Mouse (Mus musculus): ENCODE data around the gene Ppard. TPM values are rescaled to one million over a fixed set of nuclear protein-coding genes. Genes with fewer than 3 reads are reported as not detected.

Gene Ppard
- polyA plus RNA-seq, 1 experiment from 2014 or later: 2.2 TPM

DNA sequence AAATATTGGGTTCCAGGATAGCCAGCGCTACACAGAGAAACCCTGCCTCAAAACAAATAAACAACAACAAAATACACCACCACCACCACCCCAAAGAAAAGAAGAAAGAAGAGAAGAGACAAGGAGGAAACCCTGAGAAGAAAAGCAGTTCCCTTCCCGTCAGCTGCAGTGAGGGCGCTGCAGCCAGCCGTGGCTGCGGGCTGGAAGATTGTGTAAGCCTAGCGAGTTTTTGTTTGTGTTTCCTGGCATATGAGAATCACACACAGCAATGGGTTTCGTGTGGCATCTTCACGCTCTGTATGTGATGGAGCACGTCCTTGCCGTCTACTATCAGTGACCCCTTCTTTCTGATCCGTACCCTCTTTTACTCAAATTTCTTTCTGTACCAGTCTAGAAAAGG lies 14.1 kb downstream of the Ppard start:
- H3K27ac ChIP-seq: no peak overlapping the region
- H3K9ac ChIP-seq: no peak overlapping the region

GRCm38 (mm10) chr17:28247613-28248012 lies 15.1 kb downstream of the Ppard start:
- Histone ChIP-seq H3K4me2 (replicated peaks) (0 out of 2 replicates have a peak overlapping the region, but pooled peaks have one; percentile 3), H3K36me3 (no peaks in the 10 kb centered on the region), H3K27ac (no peak overlapping the region), H3K4me1 (peaks cover 37% of the 10 kb centered on the region), H3K9ac (no peak overlapping the region), H3K27me3 (replicated peaks) (no peaks in the 10 kb centered on the region), H3K4me3 (no peak overlapping the region), H3K9me3 (no peaks in the 10 kb centered on the region)
- 57% methylated on average over 6 of the region's 6 CpGs for WGBS
- no peak for ATAC-seq (ENCODE audit: low FRiP score, low read depth)

More for the DNA sequence above, 14.1 kb downstream of the Ppard start:
- no peaks in the 10 kb centered on the region for H3K9me3 ChIP-seq
- no peaks in the 10 kb centered on the region for H3K36me3 ChIP-seq
- no peaks in the 10 kb centered on the region for H3K27me3 ChIP-seq (replicated peaks)
- H3K4me2 ChIP-seq (replicated peaks): no peak overlapping the region
- H3K4me3 ChIP-seq: no peak overlapping the region
- ATAC-seq (ENCODE audit: low FRiP score, low read depth): no peak
- WGBS: 84% methylated on average over 11 of the region's 11 CpGs
- H3K4me1 ChIP-seq: peaks cover 33% of the 10 kb centered on the region

- no peaks in the 10 kb centered on the region for H3K36me3 ChIP-seq
- no peak overlapping the region for H3K9ac ChIP-seq
- no peak for ATAC-seq (ENCODE audit: low FRiP score, low read depth)
- no peaks in the 10 kb centered on the region for H3K9me3 ChIP-seq
- H3K27me3 ChIP-seq (replicated peaks): no peaks in the 10 kb centered on the region
- 78% methylated on average over 12 of the region's 12 CpGs for WGBS
- H3K27ac ChIP-seq: no peak overlapping the region
- no peak overlapping the region for H3K4me2 ChIP-seq (replicated peaks)
- H3K4me1 ChIP-seq: peaks cover 37% of the 10 kb centered on the region
- no peak overlapping the region for H3K4me3 ChIP-seq
These were observed 16.6 kb downstream of the Ppard start for GRCm38 (mm10) chr17:28249062-28249461.

- peaks cover 37% of the 10 kb centered on the region for H3K4me1 ChIP-seq
- H3K36me3 ChIP-seq: no peaks in the 10 kb centered on the region
- no peaks in the 10 kb centered on the region for H3K9me3 ChIP-seq
- no peak for ATAC-seq (ENCODE audit: low FRiP score, low read depth)
- H3K27ac ChIP-seq: no peak overlapping the region
- H3K4me3 ChIP-seq: no peak overlapping the region
- H3K9ac ChIP-seq: no peak overlapping the region
- WGBS: 85% methylated on average over 12 of the region's 12 CpGs
- H3K4me2 ChIP-seq (replicated peaks): no peak overlapping the region
- no peaks in the 10 kb centered on the region for H3K27me3 ChIP-seq (replicated peaks)
These were observed 19.2 kb downstream of the Ppard start for GRCm38 (mm10) chr17:28251579-28252280.

DNA sequence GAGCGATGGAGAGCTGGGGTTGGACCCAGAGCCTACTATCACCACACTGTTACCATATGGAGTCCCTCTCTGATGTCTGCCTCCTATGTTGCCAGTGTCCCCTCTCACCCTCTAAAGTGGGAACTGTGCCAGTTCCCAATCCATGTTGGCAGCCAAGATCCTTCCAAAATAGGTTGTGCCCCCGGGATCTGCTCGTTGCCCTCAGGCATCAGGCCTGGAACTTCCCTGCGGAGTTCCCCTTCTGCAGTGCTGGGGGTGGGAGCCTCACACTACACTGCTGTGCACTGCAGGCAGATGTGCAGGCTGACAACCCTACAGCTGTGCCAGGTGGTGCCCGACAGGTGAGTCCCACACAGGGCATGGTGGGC lies 19.8 kb downstream of the Ppard start:
- no peak overlapping the region for H3K27ac ChIP-seq
- no peaks in the 10 kb centered on the region for H3K27me3 ChIP-seq (replicated peaks)
- no peak overlapping the region for H3K9ac ChIP-seq
- H3K4me2 ChIP-seq (replicated peaks): no peak overlapping the region
- peaks cover 37% of the 10 kb centered on the region for H3K4me1 ChIP-seq
- 94% methylated on average over 5 of the region's 5 CpGs for WGBS
- no peaks in the 10 kb centered on the region for H3K36me3 ChIP-seq
- H3K4me3 ChIP-seq: no peak overlapping the region
- H3K9me3 ChIP-seq: no peaks in the 10 kb centered on the region
- ATAC-seq (ENCODE audit: low FRiP score, low read depth): no peak

GRCm38 (mm10) chr17:28253216-28253615 lies 20.7 kb downstream of the Ppard start:
- Histone ChIP-seq H3K36me3 (no peaks in the 10 kb centered on the region), H3K4me2 (replicated peaks) (no peak overlapping the region), H3K9me3 (no peaks in the 10 kb centered on the region), H3K9ac (no peak overlapping the region), H3K27ac (no peak overlapping the region), H3K4me3 (no peak overlapping the region), H3K27me3 (replicated peaks) (no peaks in the 10 kb centered on the region), H3K4me1 (peaks cover 32% of the 10 kb centered on the region)
- ATAC-seq (ENCODE audit: low FRiP score, low read depth): no peak
- 73% methylated on average over 7 of the region's 7 CpGs for WGBS

- Histone ChIP-seq H3K4me1 (peaks cover 32% of the 10 kb centered on the region), H3K4me3 (no peak overlapping the region), H3K27me3 (replicated peaks) (no peaks in the 10 kb centered on the region), H3K9me3 (no peaks in the 10 kb centered on the region), H3K9ac (no peak overlapping the region), H3K36me3 (no peaks in the 10 kb centered on the region), H3K27ac (peak overlapping the region; percentile 22; the same call in 1 of the 2 replicates), H3K4me2 (replicated peaks) (no peak overlapping the region)
- ATAC-seq (ENCODE audit: low FRiP score, low read depth): no peak
- 44% methylated on average over 4 of the region's 4 CpGs for WGBS
These were observed 22.3 kb downstream of the Ppard start for GRCm38 (mm10) chr17:28254804-28255203.

DNA sequence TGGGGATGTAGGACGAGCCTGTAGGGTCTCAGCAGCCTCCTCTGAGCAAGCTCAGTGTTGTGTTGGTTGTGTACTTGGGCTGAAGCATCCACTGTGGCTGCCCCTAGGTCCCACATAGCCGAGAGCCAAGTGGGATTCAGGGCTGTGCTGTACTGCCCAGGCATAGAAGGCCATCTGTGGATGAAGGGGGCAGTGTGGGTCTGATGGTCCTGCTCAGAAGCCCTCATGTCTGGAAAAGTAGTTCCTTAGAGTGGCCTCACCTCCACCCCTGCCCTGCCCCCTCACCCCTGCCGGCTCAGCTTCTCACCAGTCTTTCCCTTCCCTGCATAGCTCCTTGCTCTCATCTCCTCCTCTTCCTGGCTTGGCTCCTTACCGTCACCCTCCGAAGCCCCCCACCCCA lies 23.2 kb downstream of the Ppard start:
- H3K4me1 ChIP-seq: peaks cover 32% of the 10 kb centered on the region
- H3K4me2 ChIP-seq (replicated peaks): no peak overlapping the region; the same call in 1 of the 2 replicates

GRCm38 (mm10) chr17:28256651-28257328 lies 24.3 kb downstream of the Ppard start:
- Histone ChIP-seq H3K4me2 (replicated peaks) (no peak overlapping the region; the same call in 1 of the 2 replicates), H3K4me3 (no peak overlapping the region), H3K9ac (no peak overlapping the region), H3K36me3 (no peaks in the 10 kb centered on the region), H3K4me1 (peaks cover 32% of the 10 kb centered on the region), H3K27me3 (replicated peaks) (no peaks in the 10 kb centered on the region), H3K27ac (no peak overlapping the region), H3K9me3 (no peaks in the 10 kb centered on the region)
- ATAC-seq (ENCODE audit: low FRiP score, low read depth): no peak
- WGBS: 69% methylated on average over 13 of the region's 13 CpGs

More for the DNA sequence above, 23.2 kb downstream of the Ppard start:
- Histone ChIP-seq H3K9ac (no peak overlapping the region), H3K4me3 (no peak overlapping the region), H3K9me3 (no peaks in the 10 kb centered on the region), H3K36me3 (no peaks in the 10 kb centered on the region), H3K27me3 (replicated peaks) (no peaks in the 10 kb centered on the region), H3K27ac (0 out of 2 replicates have a peak overlapping the region, but pooled peaks have one; percentile 27)
- ATAC-seq (ENCODE audit: low FRiP score, low read depth): 0 out of 2 replicates have a peak, but pooled peaks have one; percentile 25
- 27% methylated on average over 5 of the region's 5 CpGs for WGBS

- Histone ChIP-seq H3K27me3 (replicated peaks) (no peaks in the 10 kb centered on the region), H3K36me3 (no peaks in the 10 kb centered on the region), H3K4me2 (replicated peaks) (no peak overlapping the region), H3K4me1 (peaks cover 28% of the 10 kb centered on the region), H3K4me3 (no peak overlapping the region), H3K9ac (no peak overlapping the region), H3K27ac (no peak overlapping the region), H3K9me3 (no peaks in the 10 kb centered on the region)
- no peak for ATAC-seq (ENCODE audit: low FRiP score, low read depth)
- WGBS: 88% methylated on average over 9 of the region's 9 CpGs
These were observed 25.8 kb downstream of the Ppard start for GRCm38 (mm10) chr17:28258325-28258724.

GRCm38 (mm10) chr17:28259890-28260542 lies 27.5 kb downstream of the Ppard start:
- no peak for ATAC-seq (ENCODE audit: low FRiP score, low read depth)
- Histone ChIP-seq H3K4me1 (peaks cover 20% of the 10 kb centered on the region), H3K4me2 (replicated peaks) (no peak overlapping the region), H3K9ac (no peak overlapping the region), H3K4me3 (no peak overlapping the region), H3K36me3 (no peaks in the 10 kb centered on the region), H3K27ac (no peak overlapping the region), H3K27me3 (replicated peaks) (no peaks in the 10 kb centered on the region), H3K9me3 (no peaks in the 10 kb centered on the region)
- WGBS: 81% methylated on average over 16 of the region's 16 CpGs

- 91% methylated on average over 9 of the region's 9 CpGs for WGBS
- Histone ChIP-seq H3K4me3 (no peak overlapping the region), H3K9me3 (no peaks in the 10 kb centered on the region), H3K36me3 (no peaks in the 10 kb centered on the region), H3K27me3 (replicated peaks) (no peaks in the 10 kb centered on the region), H3K4me2 (replicated peaks) (no peak overlapping the region), H3K9ac (no peak overlapping the region), H3K4me1 (peaks cover 15% of the 10 kb centered on the region), H3K27ac (no peak overlapping the region)
- ATAC-seq (ENCODE audit: low FRiP score, low read depth): no peak
These were observed 28.0 kb downstream of the Ppard start for GRCm38 (mm10) chr17:28260543-28260909.
